In genomic region chr10:69909856-69910255, GRCm38 (mm10) we compare ENCODE assay signal across 10 mouse cellular contexts.
DNase-seq lines count a peak whose midpoint lies in the region; ATAC-seq and TF ChIP-seq lines count a peak whose summit lies in the region.
"Had no signal": no experiment of that assay in that cellular context is flagged by ENCODE, and none has a peak within 500 bp of the region (broad histone marks: within the 10 kb centered on the region; RNA-seq: fewer than 3 reads in every experiment).

No protein-coding gene starts in this region.

- no peak overlapping the region for H3K4me3 ChIP-seq in embryonic facial prominence, embryonic 14.5 days (ENCODE audit: low read depth, low read length)
- no peak overlapping the region for H3K4me3 ChIP-seq in embryonic facial prominence, embryonic 10.5 days
- no peak overlapping the region for H3K4me3 ChIP-seq in intestine, embryonic 14.5 days (ENCODE audit: low read depth, low read length)
- H3K4me3 ChIP-seq in intestine, postnatal 0 days (ENCODE audit: low read depth, low read length) = no peak overlapping the region
- H3K4me3 ChIP-seq in neural tube, embryonic 11.5 days (ENCODE audit: low read depth, low read length) = no peak overlapping the region
- H3K4me3 ChIP-seq: megakaryocyte, embryonic 14.5 days had no signal

- ATAC-seq in embryonic facial prominence, embryonic 14.5 days (ENCODE audit: low read depth) = peak; percentile 16; the same call in 1 of the 2 replicates
- peak; percentile 69 for ATAC-seq in intestine, embryonic 14.5 days (replicated peaks; ENCODE audit: low FRiP score, low TSS enrichment, low read depth)
- no peak for ATAC-seq in intestine, postnatal 0 days
- no peak for ATAC-seq in neural tube, embryonic 11.5 days (ENCODE audit: insufficient read depth, low FRiP score, low TSS enrichment)

- H3K9me3 ChIP-seq in embryonic facial prominence, embryonic 14.5 days (ENCODE audit: control insufficient read depth, low read length) = no peaks in the 10 kb centered on the region
- no peaks in the 10 kb centered on the region for H3K9me3 ChIP-seq in embryonic facial prominence, embryonic 10.5 days
- H3K9me3 ChIP-seq in intestine, embryonic 14.5 days (ENCODE audit: control insufficient read depth, low read length) = no peaks in the 10 kb centered on the region
- no peaks in the 10 kb centered on the region for H3K9me3 ChIP-seq in intestine, postnatal 0 days (ENCODE audit: control insufficient read depth)
- H3K9me3 ChIP-seq in neural tube, embryonic 11.5 days (ENCODE audit: control insufficient read depth, low read length) = no peaks in the 10 kb centered on the region

- WGBS in embryonic facial prominence, embryonic 14.5 days = 75% methylated on average over 4 of the region's 4 CpGs
- 90% methylated on average over 4 of the region's 4 CpGs for WGBS in embryonic facial prominence, embryonic 10.5 days
- 77% methylated on average over 4 of the region's 4 CpGs for WGBS in intestine, embryonic 14.5 days
- 74% methylated on average over 4 of the region's 4 CpGs for WGBS in intestine, postnatal 0 days
- 93% methylated on average over 4 of the region's 4 CpGs for WGBS in neural tube, embryonic 11.5 days

- no peak for TF ChIP-seq CTCF in intestine, postnatal 0 days (IDR thresholded peaks at IDR 0.05; ENCODE audit: low read depth)

- H3K36me3 ChIP-seq in embryonic facial prominence, embryonic 14.5 days (ENCODE audit: control insufficient read depth, insufficient read depth, low read length) = no peaks in the 10 kb centered on the region
- no peaks in the 10 kb centered on the region for H3K36me3 ChIP-seq in embryonic facial prominence, embryonic 10.5 days (replicated peaks)
- no peaks in the 10 kb centered on the region for H3K36me3 ChIP-seq in intestine, embryonic 14.5 days (ENCODE audit: control insufficient read depth, insufficient read depth, low read length)
- no peaks in the 10 kb centered on the region for H3K36me3 ChIP-seq in intestine, postnatal 0 days (ENCODE audit: control insufficient read depth, insufficient read depth)
- H3K36me3 ChIP-seq in neural tube, embryonic 11.5 days (ENCODE audit: control insufficient read depth, insufficient read depth, low read length) = no peaks in the 10 kb centered on the region

- DNase-seq in embryonic facial prominence, embryonic 14.5 days (ENCODE audit: low spot score) = no peak
- DNase-seq in embryonic facial prominence, embryonic 10.5 days (ENCODE audit: low spot score) = no peak
- DNase-seq in intestine, embryonic 14.5 days (ENCODE audit: low spot score) = no peak
- DNase-seq in neural tube, embryonic 11.5 days (ENCODE audit: low spot score) = no peak
- DNase-seq in neural tube, embryonic 10.5 days (ENCODE audit: extremely low spot score, low spot score) = no peak
- DNase-seq in frontal cortex, postnatal 14 days (ENCODE audit: low spot score in 2 of 2) = no peak
- no peak for DNase-seq in cerebellum, adult 9-11 months
- DNase-seq: right cerebral cortex, postnatal 25 days had no signal

- H3K9ac ChIP-seq in embryonic facial prominence, embryonic 14.5 days (ENCODE audit: low read depth, low read length) = no peak overlapping the region
- no peak overlapping the region for H3K9ac ChIP-seq in intestine, embryonic 14.5 days (ENCODE audit: low read length)
- H3K9ac ChIP-seq in intestine, postnatal 0 days (ENCODE audit: low read depth, low read length) = no peak overlapping the region
- H3K9ac ChIP-seq in neural tube, embryonic 11.5 days (ENCODE audit: low read length) = no peak overlapping the region

- no peak overlapping the region for H3K27ac ChIP-seq in embryonic facial prominence, embryonic 14.5 days (replicated peaks; ENCODE audit: low read depth, low read length)
- H3K27ac ChIP-seq in embryonic facial prominence, embryonic 10.5 days (replicated peaks) = no peak overlapping the region
- H3K27ac ChIP-seq in intestine, embryonic 14.5 days (ENCODE audit: low read depth) = no peak overlapping the region
- no peak overlapping the region for H3K27ac ChIP-seq in intestine, postnatal 0 days (ENCODE audit: low read depth, low read length)
- H3K27ac ChIP-seq in neural tube, embryonic 11.5 days (ENCODE audit: low read depth, low read length) = 0 out of 2 replicates have a peak overlapping the region, but pooled peaks have one; percentile 47

- H3K4me1 ChIP-seq in embryonic facial prominence, embryonic 14.5 days (ENCODE audit: control insufficient read depth, insufficient read depth, low read length) = no peaks in the 10 kb centered on the region
- peaks cover 21% of the 10 kb centered on the region for H3K4me1 ChIP-seq in embryonic facial prominence, embryonic 10.5 days
- no peaks in the 10 kb centered on the region for H3K4me1 ChIP-seq in intestine, embryonic 14.5 days (replicated peaks; ENCODE audit: control insufficient read depth, insufficient read depth, low read length)
- H3K4me1 ChIP-seq in intestine, postnatal 0 days (replicated peaks; ENCODE audit: control insufficient read depth, insufficient read depth, low read length) = no peaks in the 10 kb centered on the region
- no peaks in the 10 kb centered on the region for H3K4me1 ChIP-seq in neural tube, embryonic 11.5 days (ENCODE audit: control insufficient read depth, insufficient read depth, low read length)
- H3K4me1 ChIP-seq: megakaryocyte, embryonic 14.5 days had no signal

- H3K27me3 ChIP-seq in embryonic facial prominence, embryonic 14.5 days (replicated peaks; ENCODE audit: control insufficient read depth, insufficient read depth, low read length) = no peaks in the 10 kb centered on the region
- no peaks in the 10 kb centered on the region for H3K27me3 ChIP-seq in embryonic facial prominence, embryonic 10.5 days (replicated peaks; ENCODE audit: low read depth, poor library complexity, severe bottlenecking)
- no peaks in the 10 kb centered on the region for H3K27me3 ChIP-seq in intestine, embryonic 14.5 days (replicated peaks; ENCODE audit: control insufficient read depth, insufficient read depth, low read length)
- H3K27me3 ChIP-seq in intestine, postnatal 0 days (replicated peaks; ENCODE audit: control insufficient read depth, insufficient read depth, low read length) = no peaks in the 10 kb centered on the region
- H3K27me3 ChIP-seq in neural tube, embryonic 11.5 days (ENCODE audit: control insufficient read depth, insufficient read depth, low read length) = no peaks in the 10 kb centered on the region
- H3K27me3 ChIP-seq: megakaryocyte, embryonic 14.5 days had no signal

- H3K4me2 ChIP-seq in embryonic facial prominence, embryonic 14.5 days (ENCODE audit: low read depth, low read length) = no peak overlapping the region
- no peak overlapping the region for H3K4me2 ChIP-seq in intestine, embryonic 14.5 days (ENCODE audit: low read length)
- no peak overlapping the region for H3K4me2 ChIP-seq in intestine, postnatal 0 days (replicated peaks; ENCODE audit: low read depth)
- no peak overlapping the region for H3K4me2 ChIP-seq in neural tube, embryonic 11.5 days (ENCODE audit: low read depth)

Comparison
In these comparisons a context has a peak if more than half of its experiments do, and no peak if none do; other contexts are left out.
1. ATAC-seq: peak in embryonic facial prominence, embryonic 14.5 days (single experiment) and intestine, embryonic 14.5 days (single experiment); none in intestine, postnatal 0 days (single experiment) and neural tube, embryonic 11.5 days (single experiment).